Mouse (Mus musculus): ENCODE data around the gene Map2k5.

Map2k5 gene

GRCm38 (mm10) chr9:63354168-63354567 is 23.5 kb downstream of the Map2k5 start:
- Histone ChIP-seq H3K4me3 (replicated peaks; ENCODE audit: low read length) (no peak overlapping the region), H3K9me3 (ENCODE audit: low read length) (no peaks in the 10 kb centered on the region), H3K4me1 (replicated peaks; ENCODE audit: low read depth, low read length) (peaks cover 6% of the 10 kb centered on the region), H3K27me3 (ENCODE audit: insufficient read depth, low read length) (no peaks in the 10 kb centered on the region), H3K36me3 (ENCODE audit: insufficient read depth, low read length) (peaks cover 4% of the 10 kb centered on the region; the same call in 1 of the 2 replicates)
- TF ChIP-seq NANOG (IDR thresholded peaks at IDR 0.05; ENCODE audit: borderline replicate concordance, low read length) (no peak), CTCF (conservative IDR thresholded peaks at IDR 0.05; ENCODE audit: low read length) (no peak)

- no peaks in the 10 kb centered on the region for H3K27me3 ChIP-seq (ENCODE audit: insufficient read depth, low read length)
- no peak overlapping the region for H3K4me3 ChIP-seq (replicated peaks; ENCODE audit: low read length)
- no peak for TF ChIP-seq NANOG (IDR thresholded peaks at IDR 0.05; ENCODE audit: borderline replicate concordance, low read length)
- no peak for TF ChIP-seq CTCF (conservative IDR thresholded peaks at IDR 0.05; ENCODE audit: low read length)
- TF ChIP-seq POU5F1 (IDR thresholded peaks at IDR 0.05; ENCODE audit: borderline replicate concordance, low read length) = no peak
- peaks cover 4% of the 10 kb centered on the region; the same call in 1 of the 2 replicates for H3K36me3 ChIP-seq (ENCODE audit: insufficient read depth, low read length)
- peaks cover 6% of the 10 kb centered on the region for H3K4me1 ChIP-seq (replicated peaks; ENCODE audit: low read depth, low read length)
- no peaks in the 10 kb centered on the region for H3K9me3 ChIP-seq (ENCODE audit: low read length)
Measured at GRCm38 (mm10) chr9:63350030-63350429, 27.7 kb downstream of the Map2k5 start.

- H3K9me3 ChIP-seq (ENCODE audit: low read length) = no peaks in the 10 kb centered on the region
- no peak for TF ChIP-seq POU5F1 (IDR thresholded peaks at IDR 0.05; ENCODE audit: borderline replicate concordance, low read length)
- TF ChIP-seq NANOG (IDR thresholded peaks at IDR 0.05; ENCODE audit: borderline replicate concordance, low read length) = no peak
- no peak for TF ChIP-seq CTCF (conservative IDR thresholded peaks at IDR 0.05; ENCODE audit: low read length)
- H3K4me1 ChIP-seq (replicated peaks; ENCODE audit: low read depth, low read length) = peaks cover 5% of the 10 kb centered on the region
- no peak overlapping the region for H3K4me3 ChIP-seq (replicated peaks; ENCODE audit: low read length)
- no peaks in the 10 kb centered on the region for H3K27me3 ChIP-seq (ENCODE audit: insufficient read depth, low read length)
- peaks cover 2% of the 10 kb centered on the region; the same call in 1 of the 2 replicates for H3K36me3 ChIP-seq (ENCODE audit: insufficient read depth, low read length)
Measured at GRCm38 (mm10) chr9:63349241-63349640, 28.5 kb downstream of the Map2k5 start.

- H3K9me3 ChIP-seq (ENCODE audit: low read length) = no peaks in the 10 kb centered on the region
- no peaks in the 10 kb centered on the region for H3K27me3 ChIP-seq (ENCODE audit: insufficient read depth, low read length)
- H3K36me3 ChIP-seq (ENCODE audit: insufficient read depth, low read length) = no peaks in the 10 kb centered on the region
- H3K4me1 ChIP-seq (replicated peaks; ENCODE audit: low read depth, low read length) = no peaks in the 10 kb centered on the region
- no peak overlapping the region for H3K4me3 ChIP-seq (replicated peaks; ENCODE audit: low read length)
- TF ChIP-seq CTCF (conservative IDR thresholded peaks at IDR 0.05; ENCODE audit: low read length) (no peak), NANOG (IDR thresholded peaks at IDR 0.05; ENCODE audit: borderline replicate concordance, low read length) (no peak), POU5F1 (IDR thresholded peaks at IDR 0.05; ENCODE audit: borderline replicate concordance, low read length) (no peak)
Measured at GRCm38 (mm10) chr9:63348146-63348545, 29.6 kb downstream of the Map2k5 start.

- no peaks in the 10 kb centered on the region for H3K9me3 ChIP-seq (ENCODE audit: low read length)
- no peaks in the 10 kb centered on the region for H3K36me3 ChIP-seq (ENCODE audit: insufficient read depth, low read length)
- H3K4me3 ChIP-seq (replicated peaks; ENCODE audit: low read length) = no peak overlapping the region
- H3K27me3 ChIP-seq (ENCODE audit: insufficient read depth, low read length) = no peaks in the 10 kb centered on the region
- no peaks in the 10 kb centered on the region for H3K4me1 ChIP-seq (replicated peaks; ENCODE audit: low read depth, low read length)
- TF ChIP-seq CTCF (conservative IDR thresholded peaks at IDR 0.05; ENCODE audit: low read length) (no peak), POU5F1 (IDR thresholded peaks at IDR 0.05; ENCODE audit: borderline replicate concordance, low read length) (no peak), NANOG (IDR thresholded peaks at IDR 0.05; ENCODE audit: borderline replicate concordance, low read length) (no peak)
Measured at GRCm38 (mm10) chr9:63346029-63346428, 31.7 kb downstream of the Map2k5 start.

GRCm38 (mm10) chr9:63341761-63342160 is 35.9 kb downstream of the Map2k5 start:
- Histone ChIP-seq H3K27me3 (ENCODE audit: insufficient read depth, low read length) (no peaks in the 10 kb centered on the region), H3K4me3 (replicated peaks; ENCODE audit: low read length) (no peak overlapping the region), H3K36me3 (ENCODE audit: insufficient read depth, low read length) (peaks cover 6% of the 10 kb centered on the region; the same call in 1 of the 2 replicates), H3K9me3 (ENCODE audit: low read length) (no peaks in the 10 kb centered on the region), H3K4me1 (replicated peaks; ENCODE audit: low read depth, low read length) (no peaks in the 10 kb centered on the region)
- TF ChIP-seq CTCF (conservative IDR thresholded peaks at IDR 0.05; ENCODE audit: low read length) = no peak
- no peak for TF ChIP-seq NANOG (IDR thresholded peaks at IDR 0.05; ENCODE audit: borderline replicate concordance, low read length)
- no peak for TF ChIP-seq POU5F1 (IDR thresholded peaks at IDR 0.05; ENCODE audit: borderline replicate concordance, low read length)

GRCm38 (mm10) chr9:63339256-63339655 is 38.4 kb downstream of the Map2k5 start:
- TF ChIP-seq NANOG (IDR thresholded peaks at IDR 0.05; ENCODE audit: borderline replicate concordance, low read length) (no peak), POU5F1 (IDR thresholded peaks at IDR 0.05; ENCODE audit: borderline replicate concordance, low read length) (no peak), CTCF (conservative IDR thresholded peaks at IDR 0.05; ENCODE audit: low read length) (no peak)
- H3K27me3 ChIP-seq (ENCODE audit: insufficient read depth, low read length) = no peaks in the 10 kb centered on the region
- H3K4me1 ChIP-seq (replicated peaks; ENCODE audit: low read depth, low read length) = no peaks in the 10 kb centered on the region
- H3K9me3 ChIP-seq (ENCODE audit: low read length) = no peaks in the 10 kb centered on the region
- peaks cover 9% of the 10 kb centered on the region; the same call in 1 of the 2 replicates for H3K36me3 ChIP-seq (ENCODE audit: insufficient read depth, low read length)
- H3K4me3 ChIP-seq (replicated peaks; ENCODE audit: low read length) = no peak overlapping the region

- no peak for TF ChIP-seq CTCF (conservative IDR thresholded peaks at IDR 0.05; ENCODE audit: low read length)
- no peak for TF ChIP-seq NANOG (IDR thresholded peaks at IDR 0.05; ENCODE audit: borderline replicate concordance, low read length)
- no peak for TF ChIP-seq POU5F1 (IDR thresholded peaks at IDR 0.05; ENCODE audit: borderline replicate concordance, low read length)
- H3K36me3 ChIP-seq (ENCODE audit: insufficient read depth, low read length) = peaks cover 10% of the 10 kb centered on the region; the same call in 1 of the 2 replicates
Measured at GRCm38 (mm10) chr9:63338716-63339115, 39.0 kb downstream of the Map2k5 start.

GRCm38 (mm10) chr9:63335816-63336215 is 41.9 kb downstream of the Map2k5 start:
- H3K4me1 ChIP-seq (replicated peaks; ENCODE audit: low read depth, low read length) = no peaks in the 10 kb centered on the region
- H3K27me3 ChIP-seq (ENCODE audit: insufficient read depth, low read length) = no peaks in the 10 kb centered on the region
- no peak overlapping the region for H3K4me3 ChIP-seq (replicated peaks; ENCODE audit: low read length)
- H3K36me3 ChIP-seq (ENCODE audit: insufficient read depth, low read length) = peaks cover 17% of the 10 kb centered on the region
- H3K9me3 ChIP-seq (ENCODE audit: low read length) = no peaks in the 10 kb centered on the region
- TF ChIP-seq POU5F1 (IDR thresholded peaks at IDR 0.05; ENCODE audit: borderline replicate concordance, low read length) = no peak
- no peak for TF ChIP-seq NANOG (IDR thresholded peaks at IDR 0.05; ENCODE audit: borderline replicate concordance, low read length)
- no peak for TF ChIP-seq CTCF (conservative IDR thresholded peaks at IDR 0.05; ENCODE audit: low read length)

More at GRCm38 (mm10) chr9:63338716-63339115, 39.0 kb downstream of the Map2k5 start:
- no peaks in the 10 kb centered on the region for H3K9me3 ChIP-seq (ENCODE audit: low read length)
- H3K27me3 ChIP-seq (ENCODE audit: insufficient read depth, low read length) = no peaks in the 10 kb centered on the region
- H3K4me3 ChIP-seq (replicated peaks; ENCODE audit: low read length) = no peak overlapping the region
- H3K4me1 ChIP-seq (replicated peaks; ENCODE audit: low read depth, low read length) = no peaks in the 10 kb centered on the region
